Mouse (Mus musculus): ENCODE results near the gene Hyls1. TPM values are rescaled to one million over a fixed set of nuclear protein-coding genes. Genes with fewer than 3 reads are reported as not detected.

Hyls1 gene
- total RNA-seq, 1 experiment: 17.6 TPM

DNA sequence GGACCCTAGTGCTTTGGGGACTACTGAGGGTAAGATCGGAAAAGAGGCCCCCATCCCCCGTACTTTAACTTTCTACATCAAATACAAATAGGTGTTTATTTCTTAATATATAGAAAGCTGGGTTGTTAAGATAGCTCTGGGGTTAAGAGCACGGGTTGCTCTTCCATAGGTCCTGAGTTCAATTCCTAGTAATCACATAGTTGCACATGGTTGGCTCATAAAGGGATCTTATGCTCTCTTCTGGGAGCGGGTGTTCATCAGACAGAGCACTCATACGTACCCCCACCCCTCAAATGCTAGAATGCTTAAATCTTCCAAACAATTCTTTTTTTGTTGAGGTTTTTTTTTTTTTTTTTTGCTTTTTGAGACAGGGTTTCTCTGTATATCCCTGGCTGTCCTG is 465 bp upstream of the Hyls1 start:
- no peak overlapping the region for H3K27ac ChIP-seq (ENCODE audit: insufficient read depth, low read depth, low read length, poor library complexity, severe bottlenecking)
- in situ Hi-C loops (cut with MboI; ENCODE audit: low sequenced_read_pairs in 2 of 2, unreplicated experiment in 2 of 2): no loop called here
- peak overlapping the region; percentile 97; the same call in 1 of the 2 replicates for H3K9ac ChIP-seq (ENCODE audit: insufficient read depth, low read depth, low read length, poor library complexity, severe bottlenecking)
- peaks cover 3% of the 10 kb centered on the region; the same call in 1 of the 2 replicates for H3K36me3 ChIP-seq (ENCODE audit: control insufficient read depth, insufficient read depth, low read length, poor library complexity, severe bottlenecking)
- H3K4me1 ChIP-seq (ENCODE audit: control insufficient read depth in 2 of 2, insufficient read depth in 2 of 2, low read length in 2 of 2, poor library complexity in 1 of 2): peaks cover 0 to 3% of the 10 kb centered on the region in 2 experiments; a peak in 1 of 4 replicates
- TF ChIP-seq CHD2 (IDR thresholded peaks at IDR 0.05; ENCODE audit: low read depth, low read length): no peak
- TF ChIP-seq ZNF384 (IDR thresholded peaks at IDR 0.05; ENCODE audit: low read depth, low read length): no peak
- no peak for TF ChIP-seq MAFK (IDR thresholded peaks at IDR 0.05; ENCODE audit: insufficient read depth, low read depth, low read length)
- TF ChIP-seq ZC3H11A (IDR thresholded peaks at IDR 0.05; ENCODE audit: borderline replicate concordance, low read depth, low read length): no peak
- TF ChIP-seq HCFC1 (IDR thresholded peaks at IDR 0.05; ENCODE audit: borderline replicate concordance, insufficient read depth, low read length): no peak
- H3K4me3 ChIP-seq (ENCODE audit: insufficient read depth in 1 of 2, low read depth in 1 of 2, low read length in 2 of 2, poor library complexity in 1 of 2, severe bottlenecking in 1 of 2): peak overlapping the region; percentile 93 to 98
- no peaks in the 10 kb centered on the region for H3K9me3 ChIP-seq (ENCODE audit: control insufficient read depth, insufficient read depth, low read depth, low read length)
- no peak for DNase-seq (ENCODE audit: low read depth, low spot score)

DNA sequence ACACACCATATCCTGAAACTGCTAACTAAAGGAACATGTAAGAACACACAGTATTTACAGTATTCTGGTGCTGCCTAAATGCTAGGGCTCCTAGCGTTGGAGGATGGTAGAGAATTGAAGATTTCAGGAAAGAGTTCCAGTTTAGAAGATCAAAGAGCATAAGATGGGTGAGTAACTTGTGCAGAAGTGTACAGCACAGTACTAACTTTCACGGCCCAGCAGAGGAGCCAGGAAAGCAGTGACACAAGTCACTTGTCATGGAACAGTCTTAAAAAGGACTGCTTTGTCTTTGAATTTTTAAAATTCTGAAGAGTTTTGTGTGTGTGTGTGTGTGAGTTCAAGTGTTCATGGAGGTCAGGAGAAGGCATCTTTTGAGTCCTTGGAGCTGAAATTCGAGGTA is 2.2 kb downstream of the Hyls1 start:
- in situ Hi-C loops (cut with MboI; ENCODE audit: low sequenced_read_pairs in 2 of 2, unreplicated experiment in 2 of 2): no loop called here
- H3K36me3 ChIP-seq (ENCODE audit: control insufficient read depth, insufficient read depth, low read length, poor library complexity, severe bottlenecking): peaks cover 8% of the 10 kb centered on the region
- H3K4me3 ChIP-seq (ENCODE audit: insufficient read depth in 1 of 2, low read depth in 1 of 2, low read length in 2 of 2, poor library complexity in 1 of 2, severe bottlenecking in 1 of 2): no peak overlapping the region
- H3K27ac ChIP-seq (ENCODE audit: insufficient read depth, low read depth, low read length, poor library complexity, severe bottlenecking): no peak overlapping the region
- no peaks in the 10 kb centered on the region for H3K4me1 ChIP-seq (ENCODE audit: control insufficient read depth in 2 of 2, insufficient read depth in 2 of 2, low read length in 2 of 2, poor library complexity in 1 of 2)
- no peak overlapping the region for H3K9ac ChIP-seq (ENCODE audit: insufficient read depth, low read depth, low read length, poor library complexity, severe bottlenecking)
- no peaks in the 10 kb centered on the region for H3K9me3 ChIP-seq (ENCODE audit: control insufficient read depth, insufficient read depth, low read depth, low read length)
- DNase-seq (ENCODE audit: low read depth, low spot score): no peak
- no peak for TF ChIP-seq ZC3H11A (IDR thresholded peaks at IDR 0.05; ENCODE audit: borderline replicate concordance, low read depth, low read length)
- no peak for TF ChIP-seq CHD2 (IDR thresholded peaks at IDR 0.05; ENCODE audit: low read depth, low read length)

DNA sequence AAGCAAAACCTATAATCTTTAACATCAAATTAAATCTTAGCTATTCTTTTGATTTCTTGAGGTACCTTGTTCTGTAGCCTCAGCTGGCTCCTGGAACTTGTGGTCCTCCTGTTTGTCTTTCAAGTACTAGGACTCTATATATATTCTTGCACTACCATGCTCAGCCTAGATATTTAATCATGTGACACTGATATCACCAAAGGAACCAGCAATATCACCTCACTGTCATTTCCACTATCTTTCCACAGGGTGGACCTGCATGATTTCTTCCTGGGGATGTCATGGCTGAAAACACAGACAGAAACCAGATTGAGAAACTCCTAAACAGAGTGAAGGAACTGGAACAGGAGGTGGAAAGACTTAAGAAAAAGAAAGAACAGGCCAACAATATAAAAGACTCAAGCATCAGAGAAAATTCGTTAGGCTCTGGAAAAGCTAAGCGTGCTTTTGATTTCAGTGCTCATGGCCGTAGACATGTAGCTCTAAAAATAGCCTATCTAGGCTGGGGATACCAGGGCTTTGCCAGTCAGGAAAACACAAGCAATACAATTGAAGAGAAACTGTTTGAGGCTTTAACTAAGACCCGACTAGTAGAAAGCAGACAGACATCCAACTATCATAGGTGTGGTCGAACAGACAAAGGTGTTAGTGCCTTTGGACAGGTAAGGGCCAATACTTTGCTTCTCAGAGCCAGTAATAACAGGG is 5.5 kb downstream of the Hyls1 start:
- TF ChIP-seq MAFK (IDR thresholded peaks at IDR 0.05; ENCODE audit: insufficient read depth, low read depth, low read length): no peak
- no peak for TF ChIP-seq ZC3H11A (IDR thresholded peaks at IDR 0.05; ENCODE audit: borderline replicate concordance, low read depth, low read length)
- no peak for TF ChIP-seq ZNF384 (IDR thresholded peaks at IDR 0.05; ENCODE audit: low read depth, low read length)
- TF ChIP-seq CHD2 (IDR thresholded peaks at IDR 0.05; ENCODE audit: low read depth, low read length): no peak
- TF ChIP-seq HCFC1 (IDR thresholded peaks at IDR 0.05; ENCODE audit: borderline replicate concordance, insufficient read depth, low read length): no peak

DNA sequence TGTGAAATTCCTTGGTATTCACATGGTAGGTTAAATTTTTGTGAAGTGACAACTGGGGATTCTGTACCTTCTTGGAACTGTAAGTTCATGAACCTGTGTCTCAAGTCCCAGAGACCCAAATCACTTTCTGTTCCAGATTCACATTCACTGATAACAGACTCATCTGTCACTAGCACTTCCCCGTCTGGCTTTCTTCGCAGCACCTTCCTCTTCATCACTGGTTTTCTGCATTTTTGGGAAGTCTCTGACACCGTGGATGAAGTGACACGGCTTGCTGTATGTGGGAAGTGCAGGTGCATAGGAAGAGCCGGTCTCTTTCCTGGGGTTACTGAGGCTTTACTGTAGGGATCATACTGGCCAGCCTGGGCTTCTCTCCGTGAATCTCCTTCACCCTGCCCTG is 8.6 kb downstream of the Hyls1 start:
- Histone ChIP-seq H3K36me3 (ENCODE audit: control insufficient read depth, insufficient read depth, low read length, poor library complexity, severe bottlenecking) (peaks cover 18% of the 10 kb centered on the region), H3K9me3 (ENCODE audit: control insufficient read depth, insufficient read depth, low read depth, low read length) (no peaks in the 10 kb centered on the region), H3K27ac (ENCODE audit: insufficient read depth, low read depth, low read length, poor library complexity, severe bottlenecking) (no peak overlapping the region), H3K4me1 (ENCODE audit: control insufficient read depth in 2 of 2, insufficient read depth in 2 of 2, low read length in 2 of 2, poor library complexity in 1 of 2) (peaks cover 0 to 2% of the 10 kb centered on the region in 2 experiments; a peak in 1 of 4 replicates), H3K9ac (ENCODE audit: insufficient read depth, low read depth, low read length, poor library complexity, severe bottlenecking) (no peak overlapping the region), H3K4me3 (ENCODE audit: insufficient read depth in 1 of 2, low read depth in 1 of 2, low read length in 2 of 2, poor library complexity in 1 of 2, severe bottlenecking in 1 of 2) (peak overlapping the region in 1 of 2 experiments; percentile 11; a peak in 1 of 4 replicates)
- in situ Hi-C loops (cut with MboI; ENCODE audit: low sequenced_read_pairs in 2 of 2, unreplicated experiment in 2 of 2): no loop called here
- no peak for DNase-seq (ENCODE audit: low read depth, low spot score)
- TF ChIP-seq CHD2 (IDR thresholded peaks at IDR 0.05; ENCODE audit: low read depth, low read length): no peak
- TF ChIP-seq HCFC1 (IDR thresholded peaks at IDR 0.05; ENCODE audit: borderline replicate concordance, insufficient read depth, low read length): no peak
- TF ChIP-seq MAFK (IDR thresholded peaks at IDR 0.05; ENCODE audit: insufficient read depth, low read depth, low read length): no peak
- no peak for TF ChIP-seq ZC3H11A (IDR thresholded peaks at IDR 0.05; ENCODE audit: borderline replicate concordance, low read depth, low read length)
- TF ChIP-seq ZNF384 (IDR thresholded peaks at IDR 0.05; ENCODE audit: low read depth, low read length): no peak

More for the DNA sequence above, 5.5 kb downstream of the Hyls1 start:
- Histone ChIP-seq H3K4me3 (ENCODE audit: insufficient read depth in 1 of 2, low read depth in 1 of 2, low read length in 2 of 2, poor library complexity in 1 of 2, severe bottlenecking in 1 of 2) (no peak overlapping the region), H3K9me3 (ENCODE audit: control insufficient read depth, insufficient read depth, low read depth, low read length) (no peaks in the 10 kb centered on the region), H3K27ac (ENCODE audit: insufficient read depth, low read depth, low read length, poor library complexity, severe bottlenecking) (no peak overlapping the region), H3K36me3 (ENCODE audit: control insufficient read depth, insufficient read depth, low read length, poor library complexity, severe bottlenecking) (peaks cover 18% of the 10 kb centered on the region), H3K9ac (ENCODE audit: insufficient read depth, low read depth, low read length, poor library complexity, severe bottlenecking) (no peak overlapping the region), H3K4me1 (ENCODE audit: control insufficient read depth in 2 of 2, insufficient read depth in 2 of 2, low read length in 2 of 2, poor library complexity in 1 of 2) (peaks cover 0 to 2% of the 10 kb centered on the region in 2 experiments; a peak in 1 of 4 replicates)
- in situ Hi-C loops (cut with MboI; ENCODE audit: low sequenced_read_pairs in 2 of 2, unreplicated experiment in 2 of 2): no loop called here
- no peak for DNase-seq (ENCODE audit: low read depth, low spot score)
